Mouse (Mus musculus) heart, embryonic 14.5 days (tissue): ENCODE data around the gene Tenm2. TPM values are rescaled to one million over a fixed set of nuclear protein-coding genes. Genes with fewer than 3 reads are reported as not detected.

Experiments
- ATAC-seq: fragments of 200-750 bp; cut with Nextera tagmentation; 2 replicates; pipeline ENCODE4 v1.8.0; 2017; ENCODE audit warnings: low read depth, moderate TSS enrichment; ENCODE audit not compliant: insufficient number of reproducible peaks, insufficient read depth, low FRiP score
- H3K27ac ChIP-seq, 2 experiments: fragments of 200-500 bp in 1 of 2; fragments of 300-500 bp in 1 of 2; sonication (generic) in 1 of 2; replicated peaks in 1 of 2; 2 replicates each; pipeline ENCODE4 v1.5.1; 2012 to 2014; ENCODE audit warnings: low read depth in 2 of 2, low read length in 2 of 2, control low read depth in 1 of 2, mild to moderate bottlenecking in 1 of 2, mixed read lengths in 1 of 2; ENCODE audit not compliant: control insufficient read depth in 1 of 2, insufficient read depth in 1 of 2
- H3K27me3 ChIP-seq: fragments of 300-500 bp; sonication (generic); 2 replicates; pipeline ENCODE4 v1.6.1; 2014; ENCODE audit warnings: mild to moderate bottlenecking, low read length, control low read depth; ENCODE audit not compliant: control insufficient read depth, insufficient read depth
- H3K36me3 ChIP-seq: fragments of 300-500 bp; sonication (generic); 2 replicates; pipeline ENCODE4 v1.6.1; 2014; ENCODE audit warnings: mild to moderate bottlenecking, control low read depth, low read length, mixed read lengths; ENCODE audit not compliant: control insufficient read depth, insufficient read depth
- H3K4me1 ChIP-seq, 2 experiments: fragments of 200-500 bp in 1 of 2; fragments of 300-500 bp in 1 of 2; sonication (generic) in 1 of 2; 2 replicates each; pipeline ENCODE4 v1.6.1; 2012 to 2014; ENCODE audit warnings: low read length in 2 of 2, control low read depth in 1 of 2, mixed read lengths in 1 of 2; ENCODE audit not compliant: control insufficient read depth in 2 of 2, insufficient read depth in 2 of 2
- H3K4me2 ChIP-seq: fragments of 300-500 bp; sonication (generic); 2 replicates; pipeline ENCODE4 v1.6.1; 2014; ENCODE audit warnings: mild to moderate bottlenecking, low read length
- H3K4me3 ChIP-seq, 2 experiments: fragments of 200-500 bp in 1 of 2; fragments of 300-500 bp in 1 of 2; sonication (generic) in 1 of 2; 2 replicates each; pipeline ENCODE4 v1.5.1; 2012 to 2014; ENCODE audit warnings: low read length in 2 of 2, mild to moderate bottlenecking in 2 of 2, control low read depth in 1 of 2, low read depth in 1 of 2, moderate library complexity in 1 of 2; ENCODE audit not compliant: control insufficient read depth in 1 of 2, insufficient read depth in 1 of 2
- H3K9ac ChIP-seq: fragments of 300-500 bp; sonication (generic); 2 replicates; pipeline ENCODE4 v1.6.1; 2014; ENCODE audit warnings: mild to moderate bottlenecking, low read length
- H3K9me3 ChIP-seq: fragments of 300-500 bp; sonication (generic); 2 replicates; pipeline ENCODE4 v1.6.1; 2016; ENCODE audit warnings: low read length, control low read depth; ENCODE audit not compliant: control insufficient read depth
- WGBS: fragments of 180-500 bp; shearing (Covaris S2); extraction: QIAGEN DNeasy Blood & Tissue Kit; methylation state at CpG from one replicate; pipeline ENCODE4 v1.1.7; 2014; 5-methylcytosine and 5-hydroxymethylcytosine counted together
- polyA plus RNA-seq: library from polyadenylated mRNA; unstranded; fragments of >200 nt; fragmentation: Nextera tagmentation; extraction: Ambion mirVana; gene quantifications from 2 replicates; pipeline ENCODE4 v1.2.1, GENCODE M21; 2014

Tenm2 gene
- polyA plus RNA-seq, 1 experiment from 2014 or later: 0.96 TPM

- Histone ChIP-seq H3K4me2 (no peak overlapping the region), H3K36me3 (no peaks in the 10 kb centered on the region), H3K4me1 (no peaks in the 10 kb centered on the region), H3K27me3 (no peaks in the 10 kb centered on the region), H3K27ac (no peak overlapping the region), H3K4me3 (no peak overlapping the region), H3K9ac (no peak overlapping the region), H3K9me3 (no peaks in the 10 kb centered on the region)
- 76% methylated on average over 11 of the region's 11 CpGs for WGBS
- no peak for ATAC-seq
Observed at GRCm38 (mm10) chr11:36831511-36831910, 404.3 kb downstream of the Tenm2 start.

DNA sequence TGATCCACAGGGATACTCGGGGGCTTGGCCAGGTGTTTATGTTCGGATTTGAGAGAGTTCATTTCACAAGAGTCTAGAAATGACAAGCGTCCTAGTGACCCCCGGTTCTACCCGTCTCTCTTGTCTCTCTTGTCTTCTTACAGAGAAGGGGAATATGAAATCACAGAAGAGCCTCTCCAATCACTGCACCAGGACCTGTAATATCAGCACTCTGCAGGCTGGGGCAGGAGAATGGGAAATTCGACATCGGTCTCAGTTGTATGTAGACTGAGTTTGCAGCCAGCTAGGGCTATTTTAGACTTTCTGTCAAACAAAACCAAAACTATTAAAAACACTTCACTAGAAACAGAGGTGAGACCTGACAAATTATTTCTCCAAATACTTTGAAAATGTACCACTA is 411.1 kb downstream of the Tenm2 start:
- no peak overlapping the region for H3K9ac ChIP-seq
- ATAC-seq: no peak
- WGBS: 29% methylated on average over 7 of the region's 7 CpGs
- H3K27ac ChIP-seq: no peak overlapping the region
- no peak overlapping the region for H3K4me2 ChIP-seq
- no peaks in the 10 kb centered on the region for H3K36me3 ChIP-seq
- H3K4me1 ChIP-seq: no peaks in the 10 kb centered on the region
- H3K27me3 ChIP-seq: no peaks in the 10 kb centered on the region
- no peaks in the 10 kb centered on the region for H3K9me3 ChIP-seq
- no peak overlapping the region for H3K4me3 ChIP-seq

GRCm38 (mm10) chr11:36804615-36805014 is 431.1 kb downstream of the Tenm2 start:
- no peak overlapping the region for H3K4me2 ChIP-seq

DNA sequence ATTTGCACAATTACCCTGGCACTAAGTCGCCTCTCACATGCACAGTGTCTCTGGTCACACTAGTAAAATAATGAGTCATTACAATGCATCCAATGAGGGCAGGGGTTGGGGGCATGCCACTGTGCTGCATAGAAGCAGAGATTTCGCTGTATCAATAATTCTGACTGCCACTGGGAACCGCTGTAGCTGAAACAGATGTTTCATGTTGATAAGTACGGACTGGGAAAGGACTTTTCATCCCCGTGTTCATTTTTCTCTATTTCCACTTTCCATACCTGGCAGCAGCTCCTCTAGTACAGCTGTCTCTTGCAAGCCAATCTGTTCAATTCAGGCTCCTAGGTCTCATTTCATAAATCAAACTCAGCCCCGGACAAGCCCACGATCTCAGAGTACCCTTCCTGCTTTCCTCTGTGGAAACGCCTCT is 433.5 kb downstream of the Tenm2 start:
- Histone ChIP-seq H3K27me3 (no peaks in the 10 kb centered on the region), H3K27ac (no peak overlapping the region), H3K4me2 (no peak overlapping the region), H3K4me1 (no peaks in the 10 kb centered on the region), H3K36me3 (no peaks in the 10 kb centered on the region), H3K4me3 (no peak overlapping the region), H3K9ac (no peak overlapping the region), H3K9me3 (no peaks in the 10 kb centered on the region)
- 64% methylated on average over 8 of the region's 8 CpGs for WGBS
- no peak for ATAC-seq

More at GRCm38 (mm10) chr11:36804615-36805014, 431.1 kb downstream of the Tenm2 start:
- Histone ChIP-seq H3K4me3 (no peak overlapping the region), H3K27me3 (no peaks in the 10 kb centered on the region), H3K27ac (no peak overlapping the region), H3K36me3 (no peaks in the 10 kb centered on the region), H3K9me3 (no peaks in the 10 kb centered on the region), H3K9ac (no peak overlapping the region), H3K4me1 (no peaks in the 10 kb centered on the region)
- ATAC-seq: no peak
- WGBS: 63% methylated on average over 1 of the region's 1 CpGs

GRCm38 (mm10) chr11:36801683-36802082 is 434.1 kb downstream of the Tenm2 start:
- Histone ChIP-seq H3K9ac (no peak overlapping the region), H3K4me2 (no peak overlapping the region), H3K9me3 (no peaks in the 10 kb centered on the region), H3K4me1 (no peaks in the 10 kb centered on the region), H3K4me3 (no peak overlapping the region), H3K27me3 (no peaks in the 10 kb centered on the region), H3K27ac (no peak overlapping the region), H3K36me3 (no peaks in the 10 kb centered on the region)
- ATAC-seq: no peak
- WGBS: 77% methylated on average over 4 of the region's 4 CpGs

GRCm38 (mm10) chr11:36799409-36799808 is 436.4 kb downstream of the Tenm2 start:
- Histone ChIP-seq H3K4me2 (no peak overlapping the region), H3K27ac (no peak overlapping the region), H3K4me1 (no peaks in the 10 kb centered on the region), H3K27me3 (no peaks in the 10 kb centered on the region), H3K4me3 (no peak overlapping the region), H3K9ac (no peak overlapping the region), H3K9me3 (no peaks in the 10 kb centered on the region), H3K36me3 (no peaks in the 10 kb centered on the region)
- WGBS: 82% methylated on average over 8 of the region's 8 CpGs
- no peak for ATAC-seq

- Histone ChIP-seq H3K36me3 (no peaks in the 10 kb centered on the region), H3K4me2 (no peak overlapping the region), H3K27me3 (no peaks in the 10 kb centered on the region), H3K27ac (no peak overlapping the region), H3K9me3 (no peaks in the 10 kb centered on the region), H3K4me1 (no peaks in the 10 kb centered on the region), H3K4me3 (no peak overlapping the region), H3K9ac (no peak overlapping the region)
- WGBS: 77% methylated on average over 3 of the region's 3 CpGs
- no peak for ATAC-seq
Observed at GRCm38 (mm10) chr11:36758009-36758408, 477.8 kb downstream of the Tenm2 start.

GRCm38 (mm10) chr11:36746286-36746685 is 489.5 kb downstream of the Tenm2 start:
- WGBS: 85% methylated on average over 4 of the region's 4 CpGs
- no peak overlapping the region for H3K4me2 ChIP-seq
- ATAC-seq: no peak

More at GRCm38 (mm10) chr11:36746286-36746685, 489.5 kb downstream of the Tenm2 start:
- Histone ChIP-seq H3K27ac (no peak overlapping the region), H3K27me3 (no peaks in the 10 kb centered on the region), H3K36me3 (no peaks in the 10 kb centered on the region), H3K9ac (no peak overlapping the region), H3K4me3 (no peak overlapping the region), H3K4me1 (no peaks in the 10 kb centered on the region), H3K9me3 (no peaks in the 10 kb centered on the region)
